Mouse (Mus musculus) olfactory bulb, adult 2 months (tissue): ENCODE measurements around the gene Vsig10l.

Experiments used
- CTCF ChIP-seq: fragments of 200-500 bp; IDR thresholded peaks from 2 replicates; pipeline ENCODE4 v1.5.1; 2012; ENCODE audit warnings: low read depth, mild to moderate bottlenecking, low read length, moderate library complexity; ENCODE audit not compliant: insufficient read depth
- POLR2A ChIP-seq: fragments of 200-500 bp; IDR thresholded peaks from 2 replicates; pipeline ENCODE4 v1.6.1; 2012; ENCODE audit warnings: mild to moderate bottlenecking, low read depth, low read length, moderate library complexity; ENCODE audit not compliant: insufficient read depth

DNA sequence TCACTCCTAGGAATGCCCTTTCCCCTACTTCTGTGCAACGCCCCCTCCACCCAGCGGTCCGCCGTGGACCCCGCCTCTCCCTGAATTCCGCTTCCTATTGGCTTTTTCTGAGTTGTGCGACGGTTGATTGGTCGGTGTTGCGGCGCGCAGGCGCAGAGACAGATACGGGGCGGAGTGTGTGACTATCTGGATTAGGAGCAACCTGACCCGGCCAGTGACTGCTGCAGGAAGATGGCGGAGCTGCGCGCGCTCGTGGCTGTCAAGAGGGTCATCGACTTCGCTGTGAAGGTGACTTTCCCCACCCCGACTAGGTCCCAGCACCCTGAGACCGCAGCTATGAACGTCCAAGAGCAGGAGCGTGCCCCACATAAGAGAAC lies 19.0 kb upstream of the Vsig10l start, which contains the start of the genes Etfb and Gm45233:
- TF ChIP-seq CTCF (no peak), POLR2A (peak; percentile 89)
